Mouse (Mus musculus): ENCODE measurements around the gene Mars. TPM values are rescaled to one million over a fixed set of nuclear protein-coding genes. Genes with fewer than 3 reads are reported as not detected.

Mars gene
- total and polyA plus RNA-seq, 3 experiments, result 102 to 109 (median 104) TPM

- Histone ChIP-seq H3K4me1 (ENCODE audit: insufficient read depth, low read depth, low read length) (peaks cover 17% of the 10 kb centered on the region), H3K36me3 (replicated peaks) (no peaks in the 10 kb centered on the region), H3K9me3 (replicated peaks) (no peaks in the 10 kb centered on the region), H3K4me3 (ENCODE audit: low read depth, low read length) (no peak overlapping the region), H3K27me3 (ENCODE audit: insufficient read depth, low read length) (peaks cover 62% of the 10 kb centered on the region)
- TF ChIP-seq GATA2 (IDR thresholded peaks at IDR 0.05; ENCODE audit: borderline replicate concordance, low read depth, low read length) (no peak), GATA1 (IDR thresholded peaks at IDR 0.05; ENCODE audit: borderline replicate concordance, low read length) (no peak), POLR2AphosphoS5 (IDR thresholded peaks at IDR 0.05; ENCODE audit: insufficient replicate concordance, low read depth, low read length) (no peak), TAL1 (conservative IDR thresholded peaks at IDR 0.05; ENCODE audit: low read depth, low read length) (no peak), CTCF (IDR thresholded peaks at IDR 0.05; ENCODE audit: low read depth, low read length) (no peak)
- no peak for ATAC-seq (ENCODE audit: extremely low read depth, insufficient number of reproducible peaks, low FRiP score, poor library complexity, severe bottlenecking)
- no peak for DNase-seq (ENCODE audit: low spot score)
Measured at GRCm38 (mm10) chr10:127352187-127352586, 40.6 kb upstream of the Mars start.

- TF ChIP-seq GATA1 (IDR thresholded peaks at IDR 0.05; ENCODE audit: borderline replicate concordance, low read length) (no peak), CTCF (IDR thresholded peaks at IDR 0.05; ENCODE audit: low read depth, low read length) (no peak), TAL1 (conservative IDR thresholded peaks at IDR 0.05; ENCODE audit: low read depth, low read length) (no peak)
- H3K4me3 ChIP-seq (ENCODE audit: low read depth, low read length), result no peak overlapping the region
- peaks cover 58% of the 10 kb centered on the region for H3K27me3 ChIP-seq (ENCODE audit: insufficient read depth, low read length)
- ATAC-seq (ENCODE audit: extremely low read depth, insufficient number of reproducible peaks, low FRiP score, poor library complexity, severe bottlenecking) (no peak), DNase-seq (ENCODE audit: low spot score) (no peak)
- peaks cover 17% of the 10 kb centered on the region for H3K4me1 ChIP-seq (ENCODE audit: insufficient read depth, low read depth, low read length)
- no peaks in the 10 kb centered on the region for H3K9me3 ChIP-seq (replicated peaks)
- H3K36me3 ChIP-seq (replicated peaks), result no peaks in the 10 kb centered on the region
Measured at GRCm38 (mm10) chr10:127351719-127352118, 40.1 kb upstream of the Mars start.

DNA sequence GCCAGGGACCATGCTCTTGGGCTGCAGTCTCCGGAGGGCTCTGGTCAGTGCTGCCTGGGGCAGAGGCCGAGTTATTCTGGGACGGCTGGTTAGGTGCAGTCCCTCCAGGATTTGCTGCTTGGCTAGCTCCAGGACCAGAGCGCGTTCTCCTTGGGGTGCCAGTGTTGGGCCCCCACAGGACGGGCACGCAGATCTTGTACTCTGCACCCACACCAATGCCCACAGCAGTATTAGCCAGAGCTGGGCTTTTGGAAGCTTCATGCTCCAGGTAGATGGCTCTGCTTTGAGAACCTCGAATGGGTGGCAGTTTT is 39.7 kb upstream of the Mars start:
- TF ChIP-seq TAL1 (conservative IDR thresholded peaks at IDR 0.05; ENCODE audit: low read depth, low read length) (no peak), GATA1 (IDR thresholded peaks at IDR 0.05; ENCODE audit: borderline replicate concordance, low read length) (no peak), CTCF (IDR thresholded peaks at IDR 0.05; ENCODE audit: low read depth, low read length) (no peak), POLR2AphosphoS5 (IDR thresholded peaks at IDR 0.05; ENCODE audit: insufficient replicate concordance, low read depth, low read length) (no peak), GATA2 (IDR thresholded peaks at IDR 0.05; ENCODE audit: borderline replicate concordance, low read depth, low read length) (no peak)
- DNase-seq (ENCODE audit: low spot score) (no peak), ATAC-seq (ENCODE audit: extremely low read depth, insufficient number of reproducible peaks, low FRiP score, poor library complexity, severe bottlenecking) (no peak)
- H3K4me1 ChIP-seq (ENCODE audit: insufficient read depth, low read depth, low read length), result peaks cover 17% of the 10 kb centered on the region
- peaks cover 56% of the 10 kb centered on the region for H3K27me3 ChIP-seq (ENCODE audit: insufficient read depth, low read length)
- no peak overlapping the region for H3K4me3 ChIP-seq (ENCODE audit: low read depth, low read length)
- no peaks in the 10 kb centered on the region for H3K9me3 ChIP-seq (replicated peaks)
- no peaks in the 10 kb centered on the region for H3K36me3 ChIP-seq (replicated peaks)

GRCm38 (mm10) chr10:127350594-127351284 is 39.2 kb upstream of the Mars start:
- DNase-seq (ENCODE audit: low spot score) (peak; percentile 64), ATAC-seq (ENCODE audit: extremely low read depth, insufficient number of reproducible peaks, low FRiP score, poor library complexity, severe bottlenecking) (peak; percentile 57)
- H3K9me3 ChIP-seq (replicated peaks), result no peaks in the 10 kb centered on the region
- H3K36me3 ChIP-seq (replicated peaks), result no peaks in the 10 kb centered on the region
- TF ChIP-seq GATA2 (IDR thresholded peaks at IDR 0.05; ENCODE audit: borderline replicate concordance, low read depth, low read length) (no peak), CTCF (IDR thresholded peaks at IDR 0.05; ENCODE audit: low read depth, low read length) (peak; percentile 58), TAL1 (conservative IDR thresholded peaks at IDR 0.05; ENCODE audit: low read depth, low read length) (no peak)
- peak overlapping the region; percentile 49; the same call in 1 of the 2 replicates for H3K4me3 ChIP-seq (ENCODE audit: low read depth, low read length)
- H3K4me1 ChIP-seq (ENCODE audit: insufficient read depth, low read depth, low read length), result peaks cover 17% of the 10 kb centered on the region
- H3K27me3 ChIP-seq (ENCODE audit: insufficient read depth, low read length), result peaks cover 51% of the 10 kb centered on the region

DNA sequence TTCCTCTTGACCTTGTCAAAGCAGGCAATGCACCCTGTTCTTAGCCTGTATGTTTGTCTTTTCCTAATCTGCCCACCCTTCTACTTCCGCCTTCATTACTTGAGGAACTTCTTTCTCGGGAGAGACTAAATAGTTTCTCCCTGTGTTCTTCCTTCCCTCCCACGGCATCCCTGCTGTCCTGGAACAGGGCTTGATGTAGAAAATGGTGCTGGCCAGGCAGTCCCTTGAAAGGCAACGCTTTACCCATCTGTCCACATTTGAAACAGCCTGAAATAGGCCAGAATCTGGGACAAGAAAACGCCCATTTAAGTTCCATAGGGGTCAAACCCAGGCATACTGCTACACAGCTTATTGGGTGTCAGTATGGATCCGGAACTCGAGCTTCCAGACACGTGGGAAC is 38.2 kb upstream of the Mars start:
- peaks cover 4% of the 10 kb centered on the region for H3K9me3 ChIP-seq (replicated peaks)
- H3K4me1 ChIP-seq (ENCODE audit: insufficient read depth, low read depth, low read length), result peaks cover 17% of the 10 kb centered on the region
- H3K27me3 ChIP-seq (ENCODE audit: insufficient read depth, low read length), result peaks cover 47% of the 10 kb centered on the region
- ATAC-seq (ENCODE audit: extremely low read depth, insufficient number of reproducible peaks, low FRiP score, poor library complexity, severe bottlenecking), result no peak
- TF ChIP-seq CTCF (IDR thresholded peaks at IDR 0.05; ENCODE audit: low read depth, low read length), result no peak
- no peak for TF ChIP-seq POLR2AphosphoS5 (IDR thresholded peaks at IDR 0.05; ENCODE audit: insufficient replicate concordance, low read depth, low read length)
- no peak for TF ChIP-seq GATA2 (IDR thresholded peaks at IDR 0.05; ENCODE audit: borderline replicate concordance, low read depth, low read length)
- no peak for TF ChIP-seq GATA1 (IDR thresholded peaks at IDR 0.05; ENCODE audit: borderline replicate concordance, low read length)
- TF ChIP-seq TAL1 (conservative IDR thresholded peaks at IDR 0.05; ENCODE audit: low read depth, low read length), result no peak
- no peak for DNase-seq (ENCODE audit: low spot score)
- H3K4me3 ChIP-seq (ENCODE audit: low read depth, low read length), result no peak overlapping the region
- no peaks in the 10 kb centered on the region for H3K36me3 ChIP-seq (replicated peaks)

- Histone ChIP-seq H3K36me3 (replicated peaks) (no peaks in the 10 kb centered on the region), H3K9me3 (replicated peaks) (peaks cover 6% of the 10 kb centered on the region), H3K4me1 (ENCODE audit: insufficient read depth, low read depth, low read length) (peaks cover 17% of the 10 kb centered on the region), H3K4me3 (ENCODE audit: low read depth, low read length) (no peak overlapping the region), H3K27me3 (ENCODE audit: insufficient read depth, low read length) (peaks cover 45% of the 10 kb centered on the region)
- no peak for ATAC-seq (ENCODE audit: extremely low read depth, insufficient number of reproducible peaks, low FRiP score, poor library complexity, severe bottlenecking)
- TF ChIP-seq CTCF (IDR thresholded peaks at IDR 0.05; ENCODE audit: low read depth, low read length) (peak; percentile 33; the same call in 1 of the 2 replicates), GATA2 (IDR thresholded peaks at IDR 0.05; ENCODE audit: borderline replicate concordance, low read depth, low read length) (no peak)
- no peak for DNase-seq (ENCODE audit: low spot score)
Measured at GRCm38 (mm10) chr10:127348957-127349356, 37.4 kb upstream of the Mars start.

DNA sequence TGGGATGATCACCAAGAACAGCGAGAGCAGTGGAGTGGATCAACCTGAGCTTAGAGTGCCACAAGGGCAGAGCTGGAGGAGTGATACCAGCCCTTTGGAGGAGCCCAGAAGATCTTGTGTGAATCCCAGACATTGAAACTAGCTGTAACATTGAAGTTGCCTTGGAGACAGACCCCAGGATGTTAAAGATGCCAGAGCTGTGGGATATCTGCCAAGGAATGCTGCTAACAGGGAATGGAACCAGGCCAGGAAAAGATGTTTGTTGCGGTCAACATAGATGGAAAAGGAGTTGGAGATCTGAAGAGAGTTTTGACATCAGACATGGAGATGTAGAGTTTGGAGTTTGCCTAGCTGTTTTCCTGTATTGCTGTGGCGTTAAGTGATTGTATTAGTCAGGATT is 34.6 kb upstream of the Mars start:
- TF ChIP-seq CTCF (IDR thresholded peaks at IDR 0.05; ENCODE audit: low read depth, low read length), result no peak
- no peak for TF ChIP-seq TAL1 (conservative IDR thresholded peaks at IDR 0.05; ENCODE audit: low read depth, low read length)
- no peak for TF ChIP-seq GATA1 (IDR thresholded peaks at IDR 0.05; ENCODE audit: borderline replicate concordance, low read length)
- TF ChIP-seq GATA2 (IDR thresholded peaks at IDR 0.05; ENCODE audit: borderline replicate concordance, low read depth, low read length), result no peak
- no peak for TF ChIP-seq POLR2AphosphoS5 (IDR thresholded peaks at IDR 0.05; ENCODE audit: insufficient replicate concordance, low read depth, low read length)
- ATAC-seq (ENCODE audit: extremely low read depth, insufficient number of reproducible peaks, low FRiP score, poor library complexity, severe bottlenecking) (no peak), DNase-seq (ENCODE audit: low spot score) (no peak)
- peaks cover 35% of the 10 kb centered on the region for H3K27me3 ChIP-seq (ENCODE audit: insufficient read depth, low read length)
- peaks cover 6% of the 10 kb centered on the region for H3K9me3 ChIP-seq (replicated peaks)
- peaks cover 33% of the 10 kb centered on the region for H3K4me1 ChIP-seq (ENCODE audit: insufficient read depth, low read depth, low read length)
- H3K36me3 ChIP-seq (replicated peaks), result no peaks in the 10 kb centered on the region
- H3K4me3 ChIP-seq (ENCODE audit: low read depth, low read length), result no peak overlapping the region

Data from G1E (cell line).